Mouse (Mus musculus): ENCODE results near the gene 9530068E07Rik. TPM values are rescaled to one million over a fixed set of nuclear protein-coding genes. Genes with fewer than 3 reads are reported as not detected.

9530068E07Rik gene
- total and polyA plus RNA-seq, 3 experiments = 102 to 153 (median 128) TPM

DNA sequence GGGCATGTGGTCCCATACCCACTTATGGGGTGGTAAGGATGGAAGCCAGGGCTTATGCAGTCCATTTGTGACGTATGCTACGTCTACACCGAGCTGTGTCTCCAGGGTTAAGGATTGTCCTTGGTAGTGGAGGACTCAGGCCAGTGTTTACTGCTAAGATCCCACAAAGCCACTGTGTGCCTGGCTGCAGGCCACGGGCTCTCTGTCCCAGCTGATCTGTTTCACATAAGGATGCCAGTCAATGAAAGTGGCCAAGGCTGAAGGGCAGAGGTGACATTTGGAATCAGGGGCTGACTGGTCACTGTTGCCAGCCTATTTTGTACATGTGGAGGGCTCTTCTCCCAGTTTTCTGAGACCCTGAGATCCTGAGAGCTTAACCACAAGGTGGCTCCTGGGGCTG, 18.6 kb upstream of the 9530068E07Rik start:
- peaks cover 19 to 84% of the 10 kb centered on the region in 2 experiments for H3K36me3 ChIP-seq (replicated peaks in 1 of 2; ENCODE audit: control insufficient read depth in 1 of 2, insufficient read depth in 1 of 2, low read length in 1 of 2)

DNA sequence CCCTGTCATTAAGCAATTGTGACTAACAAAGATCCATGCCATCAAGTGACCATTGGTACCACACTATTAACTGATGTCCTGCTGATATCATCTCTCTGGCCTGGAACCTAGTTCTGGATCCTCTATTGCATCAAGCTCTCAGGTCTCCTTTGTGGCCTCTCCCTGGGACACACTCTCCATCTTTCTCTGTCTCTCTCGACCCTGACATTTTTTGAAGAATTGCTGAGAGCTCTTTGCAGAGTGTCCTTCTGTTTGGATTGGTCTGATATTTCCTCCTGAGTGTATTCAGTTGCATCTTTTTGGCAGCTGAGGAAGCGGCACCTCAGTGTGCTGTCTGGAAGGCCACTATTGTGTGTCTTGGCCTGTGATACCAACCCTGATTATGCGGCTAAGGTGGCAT, 17.0 kb upstream of the 9530068E07Rik start:
- dilution Hi-C loops (cut with MboI; ENCODE audit: extremely low pct_ligation_motif_present, extremely low pct_unique_long_range_greater_than_20kb, low sequenced_read_pairs) = no loop called here
- DNase-seq (ENCODE audit: extremely low read depth) = no peak
- no peak overlapping the region for H3K27ac ChIP-seq (ENCODE audit: insufficient read depth, low read depth)
- H3K9me3 ChIP-seq (replicated peaks; ENCODE audit: low read length) = no peaks in the 10 kb centered on the region
- H3K4me2 ChIP-seq (ENCODE audit: insufficient read depth, low read depth, poor library complexity, severe bottlenecking) = no peak overlapping the region
- no peaks in the 10 kb centered on the region for H3K27me3 ChIP-seq (replicated peaks)
- H3K4me3 ChIP-seq (replicated peaks in 1 of 3; ENCODE audit: low read depth in 2 of 3, low read length in 2 of 3, poor library complexity in 1 of 3) = no peak overlapping the region
- in situ Hi-C loops (cut with MboI; ENCODE audit: low pct_ligation_motif_present, low pct_unique_long_range_greater_than_20kb, low sequenced_read_pairs) = no loop called here
- H3K36me3 ChIP-seq (replicated peaks in 1 of 2; ENCODE audit: control insufficient read depth in 1 of 2, insufficient read depth in 1 of 2, low read length in 1 of 2) = peaks cover 25 to 91% of the 10 kb centered on the region in 2 experiments
- no peaks in the 10 kb centered on the region for H3K79me2 ChIP-seq (replicated peaks; ENCODE audit: control insufficient read depth, extremely low read depth, insufficient read depth, poor library complexity, severe bottlenecking)
- TF ChIP-seq PAX5 (IDR thresholded peaks at IDR 0.05; ENCODE audit: low read length) (no peak), ZC3H11A (IDR thresholded peaks at IDR 0.05; ENCODE audit: low read depth, low read length) (no peak), SMC3 (IDR thresholded peaks at IDR 0.05; ENCODE audit: low read depth, low read length) (no peak), NRF1 (IDR thresholded peaks at IDR 0.05; ENCODE audit: low read depth, low read length) (no peak), USF2 (conservative IDR thresholded peaks at IDR 0.05; ENCODE audit: low read depth, low read length) (no peak), UBTF (IDR thresholded peaks at IDR 0.05; ENCODE audit: low read depth, low read length) (no peak), MEF2A (IDR thresholded peaks at IDR 0.05; ENCODE audit: borderline replicate concordance, low read depth, low read length) (no peak), POLR2A (IDR thresholded peaks at IDR 0.05; ENCODE audit: low read depth, low read length) (no peak), MAZ (IDR thresholded peaks at IDR 0.05; ENCODE audit: low read depth, low read length) (no peak), ZMIZ1 (IDR thresholded peaks at IDR 0.05; ENCODE audit: low read depth, low read length) (no peak)
- H3K4me1 ChIP-seq (ENCODE audit: control insufficient read depth in 1 of 2, insufficient read depth in 2 of 2) = peaks cover 0 to under 1% of the 10 kb centered on the region in 2 experiments; a peak in 1 of 4 replicates
- no peak overlapping the region for H3K9ac ChIP-seq (ENCODE audit: insufficient read depth, low read depth)

More for the DNA sequence above, 18.6 kb upstream of the 9530068E07Rik start:
- no peak overlapping the region for H3K27ac ChIP-seq (ENCODE audit: insufficient read depth, low read depth)
- H3K79me2 ChIP-seq (replicated peaks; ENCODE audit: control insufficient read depth, extremely low read depth, insufficient read depth, poor library complexity, severe bottlenecking) = peaks cover 5% of the 10 kb centered on the region; the same call in 1 of the 2 replicates
- in situ Hi-C loops (cut with MboI; ENCODE audit: low pct_ligation_motif_present, low pct_unique_long_range_greater_than_20kb, low sequenced_read_pairs) = no loop called here
- H3K4me3 ChIP-seq (replicated peaks in 1 of 3; ENCODE audit: low read depth in 2 of 3, low read length in 2 of 3, poor library complexity in 1 of 3) = no peak overlapping the region
- no peak overlapping the region for H3K4me2 ChIP-seq (ENCODE audit: insufficient read depth, low read depth, poor library complexity, severe bottlenecking)
- no peak overlapping the region for H3K9ac ChIP-seq (ENCODE audit: insufficient read depth, low read depth)
- dilution Hi-C loops (cut with MboI; ENCODE audit: extremely low pct_ligation_motif_present, extremely low pct_unique_long_range_greater_than_20kb, low sequenced_read_pairs) = no loop called here
- H3K4me1 ChIP-seq (ENCODE audit: control insufficient read depth in 1 of 2, insufficient read depth in 2 of 2) = peaks cover 0 to 6% of the 10 kb centered on the region in 2 experiments; a peak in 1 of 4 replicates
- H3K9me3 ChIP-seq (replicated peaks; ENCODE audit: low read length) = no peaks in the 10 kb centered on the region
- no peak for DNase-seq (ENCODE audit: extremely low read depth)
- H3K27me3 ChIP-seq (replicated peaks) = no peaks in the 10 kb centered on the region
- TF ChIP-seq ZKSCAN1 (IDR thresholded peaks at IDR 0.05; ENCODE audit: borderline replicate concordance, low read depth, low read length) (no peak), PAX5 (IDR thresholded peaks at IDR 0.05; ENCODE audit: low read length) (no peak), JUN (IDR thresholded peaks at IDR 0.05; ENCODE audit: insufficient read depth, low read depth, low read length) (no peak), GABPA (IDR thresholded peaks at IDR 0.05; ENCODE audit: insufficient replicate concordance, low read depth, low read length) (no peak), RAD21 (IDR thresholded peaks at IDR 0.05; ENCODE audit: low read depth, low read length) (no peak), CTCF (conservative IDR thresholded peaks at IDR 0.05 in 1 of 2, IDR thresholded peaks at IDR 0.05 in 1 of 2; ENCODE audit: low read depth in 2 of 2, low read length in 2 of 2) (no peak), IRF4 (IDR thresholded peaks at IDR 0.05; ENCODE audit: low read depth, low read length) (no peak), POLR2AphosphoS2 (IDR thresholded peaks at IDR 0.05; ENCODE audit: low read depth, low read length) (no peak), MEF2A (IDR thresholded peaks at IDR 0.05; ENCODE audit: borderline replicate concordance, low read depth, low read length) (no peak), NRF1 (IDR thresholded peaks at IDR 0.05; ENCODE audit: low read depth, low read length) (no peak), RCOR1 (conservative IDR thresholded peaks at IDR 0.05; ENCODE audit: low read depth, low read length) (no peak), SMC3 (IDR thresholded peaks at IDR 0.05; ENCODE audit: low read depth, low read length) (no peak), ZNF384 (IDR thresholded peaks at IDR 0.05; ENCODE audit: low read depth, low read length) (no peak), HCFC1 (IDR thresholded peaks at IDR 0.05; ENCODE audit: low read depth, low read length) (no peak), TBP (conservative IDR thresholded peaks at IDR 0.05; ENCODE audit: low read depth, low read length) (no peak)
